Mouse (Mus musculus): Measurements from ENCODE around the gene Them7. TPM values are rescaled to one million over a fixed set of nuclear protein-coding genes. Genes with fewer than 3 reads are reported as not detected.

The Them7 gene
- polyA plus RNA-seq, 1 experiment from 2014 or later: 1.4 TPM

DNA sequence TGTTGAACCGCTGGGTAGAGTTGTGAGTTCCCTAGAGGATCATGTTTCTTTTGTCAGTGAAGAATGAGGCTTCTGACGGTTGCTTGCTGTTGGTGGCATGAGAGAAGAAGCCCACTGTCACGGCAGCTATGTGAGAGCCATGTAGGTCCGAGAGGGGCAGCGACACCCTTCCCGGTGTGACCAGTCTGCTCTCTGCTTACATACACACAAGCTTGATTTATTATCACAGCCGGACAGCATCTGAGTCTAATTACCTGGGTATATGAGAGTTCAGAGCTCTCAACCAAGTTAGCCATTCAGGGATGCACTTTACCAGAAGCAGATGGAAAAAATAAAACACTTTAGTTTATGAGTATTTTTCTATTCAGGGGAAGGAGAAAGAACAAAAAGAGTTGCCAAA is 18.8 kb downstream of the Them7 start:
- Histone ChIP-seq H3K9ac (ENCODE audit: low read depth, low read length) (no peak overlapping the region), H3K36me3 (ENCODE audit: control insufficient read depth, insufficient read depth, low read length) (no peaks in the 10 kb centered on the region), H3K27ac (ENCODE audit: low read length) (no peak overlapping the region), H3K4me2 (ENCODE audit: low read depth, low read length) (no peak overlapping the region), H3K4me3 (ENCODE audit: low read length) (no peak overlapping the region), H3K27me3 (replicated peaks; ENCODE audit: control insufficient read depth, insufficient read depth, low read length) (no peaks in the 10 kb centered on the region), H3K4me1 (ENCODE audit: control insufficient read depth, insufficient read depth, low read length) (no peaks in the 10 kb centered on the region), H3K9me3 (ENCODE audit: control insufficient read depth, low read length) (peaks cover 1% of the 10 kb centered on the region; the same call in 1 of the 2 replicates)
- ATAC-seq: no peak
- 42% methylated on average over 7 of the region's 7 CpGs for WGBS

DNA sequence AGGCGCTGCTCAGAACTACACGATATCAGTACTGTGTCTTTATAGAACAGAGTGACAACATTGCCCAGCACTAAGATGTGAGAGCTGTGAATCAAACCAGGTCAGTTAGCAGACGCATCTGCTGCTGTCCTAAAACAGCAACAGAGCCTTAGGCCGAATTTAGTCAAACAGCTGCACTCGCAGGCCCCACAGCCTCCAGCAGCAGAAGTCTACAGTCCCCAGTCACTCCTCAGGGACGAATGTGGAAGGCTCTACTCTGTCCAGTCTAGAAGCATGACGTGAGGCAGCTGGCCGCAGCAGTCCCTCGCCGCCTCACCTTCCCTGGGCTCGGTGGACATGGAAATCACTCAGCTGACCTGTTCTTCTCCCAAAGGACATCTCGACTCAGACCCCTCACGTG is 20.6 kb downstream of the Them7 start:
- Histone ChIP-seq H3K27me3 (replicated peaks; ENCODE audit: control insufficient read depth, insufficient read depth, low read length) (no peaks in the 10 kb centered on the region), H3K4me1 (ENCODE audit: control insufficient read depth, insufficient read depth, low read length) (no peaks in the 10 kb centered on the region), H3K4me3 (ENCODE audit: low read length) (no peak overlapping the region), H3K36me3 (ENCODE audit: control insufficient read depth, insufficient read depth, low read length) (no peaks in the 10 kb centered on the region), H3K9me3 (ENCODE audit: control insufficient read depth, low read length) (peaks cover 3% of the 10 kb centered on the region; the same call in 1 of the 2 replicates), H3K4me2 (ENCODE audit: low read depth, low read length) (no peak overlapping the region), H3K9ac (ENCODE audit: low read depth, low read length) (no peak overlapping the region), H3K27ac (ENCODE audit: low read length) (no peak overlapping the region)
- 70% methylated on average over 13 of the region's 13 CpGs for WGBS
- ATAC-seq: no peak

DNA sequence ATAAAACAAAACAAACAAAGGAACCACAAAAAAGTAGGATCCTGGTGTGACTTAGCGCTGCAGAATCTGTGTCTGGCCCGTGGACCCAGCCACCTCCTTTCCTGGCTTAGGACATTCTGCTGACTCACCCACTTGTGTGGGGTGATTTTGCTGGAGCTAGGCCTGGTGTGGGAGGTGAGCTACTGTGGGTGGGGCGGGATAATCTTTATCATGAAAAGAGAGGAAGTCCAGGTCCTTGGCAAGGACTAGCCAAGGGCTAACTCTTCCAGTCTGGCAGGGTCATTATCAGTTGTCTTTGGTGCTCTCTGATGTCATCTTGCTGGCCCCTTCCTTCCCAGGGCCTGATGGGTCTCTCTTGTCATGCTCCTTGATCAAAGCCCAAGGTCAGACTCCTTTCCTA is 27.9 kb downstream of the Them7 start:
- 77% methylated on average over 3 of the region's 3 CpGs for WGBS
- no peak for ATAC-seq
- Histone ChIP-seq H3K9me3 (ENCODE audit: control insufficient read depth, low read length) (peaks cover 3% of the 10 kb centered on the region; the same call in 1 of the 2 replicates), H3K36me3 (ENCODE audit: control insufficient read depth, insufficient read depth, low read length) (no peaks in the 10 kb centered on the region), H3K4me3 (ENCODE audit: low read length) (no peak overlapping the region), H3K4me1 (ENCODE audit: control insufficient read depth, insufficient read depth, low read length) (no peaks in the 10 kb centered on the region), H3K27ac (ENCODE audit: low read length) (no peak overlapping the region), H3K27me3 (replicated peaks; ENCODE audit: control insufficient read depth, insufficient read depth, low read length) (no peaks in the 10 kb centered on the region), H3K9ac (ENCODE audit: low read depth, low read length) (no peak overlapping the region), H3K4me2 (ENCODE audit: low read depth, low read length) (no peak overlapping the region)

DNA sequence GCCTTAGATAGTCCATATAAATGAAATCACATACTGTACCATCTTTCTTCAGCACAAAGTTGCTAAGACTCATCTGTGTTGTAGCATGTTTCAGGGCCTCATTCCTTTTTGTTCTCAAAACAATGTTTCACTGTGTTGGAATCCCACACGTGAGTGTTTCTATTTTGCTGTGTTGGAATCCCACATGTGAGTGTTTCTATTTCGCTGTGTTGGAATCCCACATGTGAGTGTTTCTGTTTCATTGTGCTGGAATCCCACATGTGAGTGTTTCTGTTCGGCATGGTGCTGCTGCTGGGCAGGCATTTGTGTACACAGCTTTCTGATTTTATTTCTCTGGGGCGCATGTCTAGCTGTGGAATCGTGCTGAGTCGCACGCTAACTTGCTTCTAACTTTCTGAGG is 28.7 kb downstream of the Them7 start:
- Histone ChIP-seq H3K9me3 (ENCODE audit: control insufficient read depth, low read length) (peaks cover 3% of the 10 kb centered on the region; the same call in 1 of the 2 replicates), H3K36me3 (ENCODE audit: control insufficient read depth, insufficient read depth, low read length) (no peaks in the 10 kb centered on the region), H3K4me1 (ENCODE audit: control insufficient read depth, insufficient read depth, low read length) (no peaks in the 10 kb centered on the region), H3K9ac (ENCODE audit: low read depth, low read length) (no peak overlapping the region), H3K27ac (ENCODE audit: low read length) (no peak overlapping the region), H3K27me3 (replicated peaks; ENCODE audit: control insufficient read depth, insufficient read depth, low read length) (no peaks in the 10 kb centered on the region), H3K4me2 (ENCODE audit: low read depth, low read length) (no peak overlapping the region), H3K4me3 (ENCODE audit: low read length) (no peak overlapping the region)
- ATAC-seq: peak; percentile 64; the same call in 1 of the 2 replicates
- 52% methylated on average over 7 of the region's 7 CpGs for WGBS

DNA sequence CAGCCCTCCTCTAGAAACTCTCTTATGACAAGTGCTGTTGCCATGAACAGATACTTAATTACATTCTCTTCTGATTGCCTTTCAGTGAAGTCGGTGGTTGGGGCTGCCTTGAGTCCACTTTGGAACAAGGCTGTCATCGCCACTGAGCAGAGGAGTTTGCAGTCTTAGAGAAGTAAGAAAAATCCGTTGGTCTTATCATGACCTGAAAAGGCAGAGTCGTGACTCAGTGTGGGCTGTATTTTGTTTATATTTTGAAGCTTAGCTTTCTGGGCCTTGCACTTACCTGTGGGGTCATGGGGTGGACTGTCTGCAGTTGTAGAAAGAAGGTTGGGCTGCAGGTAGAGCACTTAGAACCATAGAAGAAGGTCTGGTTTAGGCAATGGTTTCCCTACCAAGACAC is 31.3 kb downstream of the Them7 start:
- no peak overlapping the region for H3K4me2 ChIP-seq (ENCODE audit: low read depth, low read length)
- H3K27me3 ChIP-seq (replicated peaks; ENCODE audit: control insufficient read depth, insufficient read depth, low read length): no peaks in the 10 kb centered on the region
- no peak overlapping the region for H3K4me3 ChIP-seq (ENCODE audit: low read length)
- H3K4me1 ChIP-seq (ENCODE audit: control insufficient read depth, insufficient read depth, low read length): no peaks in the 10 kb centered on the region
- no peak overlapping the region for H3K27ac ChIP-seq (ENCODE audit: low read length)
- 47% methylated on average over 4 of the region's 4 CpGs for WGBS
- ATAC-seq: no peak
- H3K9ac ChIP-seq (ENCODE audit: low read depth, low read length): no peak overlapping the region
- H3K36me3 ChIP-seq (ENCODE audit: control insufficient read depth, insufficient read depth, low read length): no peaks in the 10 kb centered on the region
- H3K9me3 ChIP-seq (ENCODE audit: control insufficient read depth, low read length): no peaks in the 10 kb centered on the region

DNA sequence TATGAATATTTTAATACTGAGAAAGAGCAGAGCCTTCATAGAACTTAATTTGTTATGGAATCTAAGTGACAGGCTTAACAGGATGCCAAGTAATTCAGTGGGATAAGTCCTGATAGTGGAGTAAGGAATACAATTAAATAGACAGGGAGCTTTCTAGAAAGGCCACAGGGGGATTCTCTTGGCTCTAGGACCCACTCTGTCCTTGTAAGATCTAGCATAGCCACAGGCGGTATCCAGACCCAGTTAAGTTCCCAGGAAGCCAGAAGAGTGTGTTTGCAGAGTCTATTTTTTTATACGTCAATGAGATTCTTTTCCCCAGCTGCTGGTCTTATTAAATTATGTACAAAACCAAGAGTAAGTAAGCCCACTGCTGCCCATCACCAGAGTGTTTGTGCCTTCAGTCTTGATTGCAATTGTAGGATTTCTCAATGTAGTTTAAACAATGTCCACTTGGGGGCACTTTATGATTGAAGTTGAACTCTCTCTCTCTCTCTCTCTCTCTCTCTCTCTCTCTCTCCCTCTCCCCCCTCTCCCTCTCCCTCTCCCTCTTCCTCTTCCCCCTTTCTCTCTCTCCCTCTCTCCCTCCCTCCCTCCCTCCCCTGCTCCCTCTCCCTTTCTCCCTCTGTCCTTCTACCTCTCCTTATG is 32.4 kb downstream of the Them7 start:
- Histone ChIP-seq H3K4me1 (ENCODE audit: control insufficient read depth, insufficient read depth, low read length) (no peaks in the 10 kb centered on the region), H3K36me3 (ENCODE audit: control insufficient read depth, insufficient read depth, low read length) (no peaks in the 10 kb centered on the region), H3K9ac (ENCODE audit: low read depth, low read length) (no peak overlapping the region), H3K9me3 (ENCODE audit: control insufficient read depth, low read length) (no peaks in the 10 kb centered on the region), H3K27me3 (replicated peaks; ENCODE audit: control insufficient read depth, insufficient read depth, low read length) (no peaks in the 10 kb centered on the region), H3K27ac (ENCODE audit: low read length) (no peak overlapping the region), H3K4me2 (ENCODE audit: low read depth, low read length) (no peak overlapping the region), H3K4me3 (ENCODE audit: low read length) (no peak overlapping the region)
- ATAC-seq: no peak
- WGBS: 60% methylated on average over 2 of the region's 2 CpGs

DNA sequence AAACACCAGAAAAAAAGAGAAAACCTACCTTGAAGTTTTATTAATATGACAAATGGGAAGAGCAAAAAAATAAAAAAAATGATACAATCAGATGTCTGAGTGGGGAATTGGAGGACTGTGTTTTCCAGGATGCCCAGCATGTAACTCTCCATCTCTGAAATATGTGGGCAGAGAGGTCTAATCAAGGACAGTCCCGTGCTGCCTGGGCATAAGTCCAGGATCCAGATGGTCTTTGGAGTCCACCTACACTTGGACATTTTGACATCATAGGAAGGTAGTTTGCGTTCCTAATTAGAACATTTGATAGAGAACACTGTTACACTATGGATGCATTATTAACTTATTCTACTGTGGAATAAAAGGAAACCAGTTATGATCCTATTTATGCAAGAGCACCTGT is 33.3 kb downstream of the Them7 start:
- Histone ChIP-seq H3K9me3 (ENCODE audit: control insufficient read depth, low read length) (no peaks in the 10 kb centered on the region), H3K4me2 (ENCODE audit: low read depth, low read length) (no peak overlapping the region), H3K4me1 (ENCODE audit: control insufficient read depth, insufficient read depth, low read length) (no peaks in the 10 kb centered on the region), H3K9ac (ENCODE audit: low read depth, low read length) (no peak overlapping the region), H3K4me3 (ENCODE audit: low read length) (no peak overlapping the region), H3K27me3 (replicated peaks; ENCODE audit: control insufficient read depth, insufficient read depth, low read length) (no peaks in the 10 kb centered on the region), H3K27ac (ENCODE audit: low read length) (no peak overlapping the region), H3K36me3 (ENCODE audit: control insufficient read depth, insufficient read depth, low read length) (no peaks in the 10 kb centered on the region)
- ATAC-seq: no peak
- 67% methylated on average over 2 of the region's 2 CpGs for WGBS

DNA sequence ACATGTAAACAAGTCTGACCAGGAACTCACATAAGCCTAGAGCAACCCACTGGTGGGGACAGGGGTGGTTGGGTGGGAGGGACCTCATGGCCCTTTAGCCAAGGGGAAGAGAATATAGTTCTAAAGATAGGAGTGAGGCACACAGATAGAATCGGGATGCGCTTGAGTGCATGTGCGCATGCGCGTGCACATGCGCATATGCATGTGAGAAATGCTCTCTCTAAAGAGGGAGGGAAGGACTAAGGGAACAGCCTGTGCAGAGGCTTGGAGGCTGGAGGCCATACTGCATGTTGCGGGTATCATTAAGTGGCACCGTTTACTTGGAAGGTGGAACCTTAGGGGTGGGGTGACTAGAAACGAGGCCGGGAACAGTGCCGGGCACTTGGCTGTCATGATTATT is 37.2 kb downstream of the Them7 start:
- Histone ChIP-seq H3K4me1 (ENCODE audit: control insufficient read depth, insufficient read depth, low read length) (no peaks in the 10 kb centered on the region), H3K9ac (ENCODE audit: low read depth, low read length) (no peak overlapping the region), H3K36me3 (ENCODE audit: control insufficient read depth, insufficient read depth, low read length) (no peaks in the 10 kb centered on the region), H3K4me3 (ENCODE audit: low read length) (no peak overlapping the region), H3K27ac (ENCODE audit: low read length) (no peak overlapping the region), H3K9me3 (ENCODE audit: control insufficient read depth, low read length) (no peaks in the 10 kb centered on the region), H3K4me2 (ENCODE audit: low read depth, low read length) (no peak overlapping the region), H3K27me3 (replicated peaks; ENCODE audit: control insufficient read depth, insufficient read depth, low read length) (no peaks in the 10 kb centered on the region)
- no peak for ATAC-seq
- 93% methylated on average over 11 of the region's 11 CpGs for WGBS

DNA sequence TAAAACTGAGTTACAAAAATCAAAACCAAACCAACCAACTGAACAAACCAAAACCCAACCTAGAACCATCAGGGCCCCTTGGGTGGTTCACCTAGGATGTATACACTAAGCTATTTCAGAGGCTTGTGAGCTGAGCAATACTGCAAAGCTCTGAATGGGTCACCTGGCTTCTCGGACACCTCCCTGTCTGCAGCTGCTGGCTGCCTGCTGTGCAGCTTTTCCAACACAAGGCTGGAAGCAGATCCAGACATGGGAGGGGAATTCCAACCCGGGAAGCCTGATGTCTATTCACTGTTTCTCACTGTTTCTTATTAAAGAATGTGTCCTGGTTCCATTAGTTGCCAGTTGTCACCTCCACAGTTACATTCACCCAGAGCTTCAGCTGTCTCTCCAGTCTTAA is 39.1 kb downstream of the Them7 start:
- no peak overlapping the region for H3K4me2 ChIP-seq (ENCODE audit: low read depth, low read length)
- H3K4me3 ChIP-seq (ENCODE audit: low read length): no peak overlapping the region
- no peaks in the 10 kb centered on the region for H3K36me3 ChIP-seq (ENCODE audit: control insufficient read depth, insufficient read depth, low read length)
- no peak overlapping the region for H3K27ac ChIP-seq (ENCODE audit: low read length)
- H3K4me1 ChIP-seq (ENCODE audit: control insufficient read depth, insufficient read depth, low read length): no peaks in the 10 kb centered on the region
- H3K27me3 ChIP-seq (replicated peaks; ENCODE audit: control insufficient read depth, insufficient read depth, low read length): no peaks in the 10 kb centered on the region
- ATAC-seq: no peak
- no peaks in the 10 kb centered on the region for H3K9me3 ChIP-seq (ENCODE audit: control insufficient read depth, low read length)
- no peak overlapping the region for H3K9ac ChIP-seq (ENCODE audit: low read depth, low read length)
- WGBS: 39% methylated on average over 2 of the region's 2 CpGs
